Comparison of ENCODE assay signal across 23 mouse cellular contexts in the genomic region with DNA sequence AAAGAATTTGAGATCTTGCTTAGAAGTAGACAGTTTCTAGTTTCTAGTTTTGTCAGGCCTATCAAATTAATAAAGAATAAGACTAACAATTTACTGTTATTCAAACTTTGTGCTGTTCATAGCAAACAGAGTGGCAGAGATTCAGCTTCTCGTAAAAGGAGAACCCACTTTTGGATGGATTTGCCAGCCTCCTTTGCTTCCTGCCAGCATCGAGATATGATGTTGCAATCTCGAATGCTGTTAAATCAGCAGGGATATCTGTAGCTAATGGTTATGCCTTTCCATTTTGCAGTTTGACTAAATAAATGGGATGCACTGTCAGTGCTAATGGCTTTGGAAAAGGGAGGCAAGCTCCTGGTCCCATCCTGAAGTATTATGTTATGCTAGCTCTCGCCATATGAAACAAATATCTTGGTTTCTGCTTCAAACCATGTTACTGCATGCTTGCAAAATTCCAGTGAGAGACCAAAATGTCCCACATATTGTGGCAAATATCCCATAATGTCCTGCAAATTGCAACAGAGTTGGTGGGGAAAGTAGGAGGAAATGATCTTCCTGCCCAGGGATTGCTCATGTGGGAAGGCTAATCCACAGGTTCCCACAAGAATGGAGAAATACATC.
DNase-seq lines count a peak whose midpoint lies in the region; ATAC-seq lines count a peak whose summit lies in the region.
"Had no signal": no experiment of that assay in that cellular context is flagged by ENCODE, and none has a peak within 500 bp of the region (broad histone marks: within the 10 kb centered on the region; RNA-seq: fewer than 3 reads in every experiment).

No protein-coding gene starts in this region.

- no peak for ATAC-seq in heart, embryonic 11.5 days (replicated peaks; ENCODE audit: insufficient number of reproducible peaks, low FRiP score, low TSS enrichment)
- ATAC-seq: activated CD4-positive, CD25-positive, alpha-beta regulatory T cell, adult 4 months; forebrain, embryonic 13.5 days; inflammation-experienced regulatory T-cells, adult 6 months; liver, postnatal 0 days; lung, postnatal 0 days had no signal

- no peak overlapping the region for H3K9ac ChIP-seq in heart, embryonic 11.5 days (ENCODE audit: low read depth, low read length)
- H3K9ac ChIP-seq: forebrain, embryonic 13.5 days; heart, embryonic 13.5 days; hindbrain, embryonic 14.5 days; liver, postnatal 0 days; neural tube, embryonic 15.5 days had no signal

- H3K4me1 ChIP-seq in heart, embryonic 11.5 days (ENCODE audit: control insufficient read depth, insufficient read depth, low read length) = no peaks in the 10 kb centered on the region
- H3K4me1 ChIP-seq: forebrain, embryonic 13.5 days; heart, embryonic 13.5 days; midbrain, embryonic 10.5 days; neural tube, embryonic 15.5 days had no signal

- H3K36me3 ChIP-seq in heart, embryonic 11.5 days (ENCODE audit: control insufficient read depth, insufficient read depth, low read length) = no peaks in the 10 kb centered on the region
- H3K36me3 ChIP-seq: heart, embryonic 13.5 days; midbrain, embryonic 10.5 days; neural tube, embryonic 15.5 days had no signal

- 81% methylated on average over 4 of the region's 4 CpGs for WGBS in heart, embryonic 11.5 days (ENCODE audit: insufficient replicate concordance)

- H3K4me2 ChIP-seq in heart, embryonic 11.5 days = no peak overlapping the region
- H3K4me2 ChIP-seq: forebrain, embryonic 13.5 days; heart, embryonic 13.5 days; hindbrain, embryonic 14.5 days; liver, embryonic 11.5 days; neural tube, embryonic 15.5 days had no signal

- no peaks in the 10 kb centered on the region for H3K27me3 ChIP-seq in heart, embryonic 11.5 days (ENCODE audit: control insufficient read depth, insufficient read depth, low read length)
- H3K27me3 ChIP-seq: forebrain, embryonic 13.5 days; heart, embryonic 13.5 days; neural tube, embryonic 15.5 days had no signal

- no peak overlapping the region for H3K27ac ChIP-seq in heart, embryonic 11.5 days (ENCODE audit: low read depth, low read length)
- H3K27ac ChIP-seq: forebrain, embryonic 13.5 days; heart, embryonic 13.5 days; hindbrain, embryonic 14.5 days; macrophage; midbrain, embryonic 10.5 days; neural tube, embryonic 15.5 days had no signal

- H3K9me3 ChIP-seq in heart, embryonic 11.5 days (replicated peaks; ENCODE audit: control insufficient read depth, low read length) = no peaks in the 10 kb centered on the region
- H3K9me3 ChIP-seq: forebrain, embryonic 13.5 days; heart, embryonic 13.5 days; midbrain, embryonic 10.5 days; neural tube, embryonic 15.5 days had no signal

- peak; percentile 1 for DNase-seq in adrenal gland, adult 2 months
- DNase-seq in adrenal gland, adult 8-10 months = no peak
- DNase-seq in heart, adult 11 months = peak; percentile 85
- peak; percentile 1 for DNase-seq in ovary, postnatal 14 days (ENCODE audit: low spot score)
- DNase-seq in ovary, postnatal 36 days (ENCODE audit: low spot score) = no peak
- no peak for DNase-seq in spleen, postnatal 10 days (ENCODE audit: low spot score in 2 of 2)
- DNase-seq in kidney, postnatal 10 days = no peak
- DNase-seq: cerebellum, adult 9-11 months; gastrocnemius, postnatal 10 days; heart, postnatal 4 days; kidney, adult 18-20 months; liver, postnatal 0 days had no signal

- H3K4me3 ChIP-seq in heart, embryonic 11.5 days (ENCODE audit: low read depth, low read length) = no peak overlapping the region
- H3K4me3 ChIP-seq: forebrain, embryonic 13.5 days; heart, embryonic 13.5 days; midbrain, embryonic 10.5 days; neural tube, embryonic 15.5 days had no signal

Comparison
In these comparisons a context has a peak if more than half of its experiments do, and no peak if none do; other contexts are left out.
1. DNase-seq: peak in adrenal gland, adult 2 months (single experiment), heart, adult 11 months (single experiment) and ovary, postnatal 14 days (single experiment); none in adrenal gland, adult 8-10 months (single experiment), ovary, postnatal 36 days (single experiment), spleen, postnatal 10 days (0 of 2) and kidney, postnatal 10 days (single experiment).